Mouse (Mus musculus) cerebellum, postnatal 25 days (tissue): ENCODE results near the gene Scp2.

Source experiments
- DNase-seq, 2 experiments: peaks; one replicate each; pipeline ENCODE4 v3.0.0; 2021; ENCODE audit warnings: mixed read lengths in 2 of 2

Gene Scp2

GRCm38 (mm10) chr4:108092741-108093397, 51.9 kb downstream of the Scp2 start:
- DNase-seq: no peak

DNA sequence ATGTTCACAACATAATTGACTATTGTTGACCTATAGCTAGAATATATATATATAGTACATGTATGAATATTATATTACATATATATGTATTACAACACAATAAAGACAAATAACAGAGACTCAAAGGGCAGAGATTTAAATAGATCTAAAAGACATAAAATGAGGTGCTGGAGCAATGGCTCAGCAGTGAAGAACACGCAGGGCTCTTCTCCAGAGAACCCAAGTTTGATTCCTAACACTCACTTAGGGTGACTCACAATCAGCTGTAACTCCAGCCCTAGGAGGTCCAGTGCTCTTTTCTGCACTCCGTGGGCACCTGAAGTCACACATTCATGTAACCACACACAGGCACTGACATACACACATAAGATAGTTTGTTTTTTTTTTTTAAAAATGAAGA, 60.8 kb downstream of the Scp2 start:
- DNase-seq: no peak

DNA sequence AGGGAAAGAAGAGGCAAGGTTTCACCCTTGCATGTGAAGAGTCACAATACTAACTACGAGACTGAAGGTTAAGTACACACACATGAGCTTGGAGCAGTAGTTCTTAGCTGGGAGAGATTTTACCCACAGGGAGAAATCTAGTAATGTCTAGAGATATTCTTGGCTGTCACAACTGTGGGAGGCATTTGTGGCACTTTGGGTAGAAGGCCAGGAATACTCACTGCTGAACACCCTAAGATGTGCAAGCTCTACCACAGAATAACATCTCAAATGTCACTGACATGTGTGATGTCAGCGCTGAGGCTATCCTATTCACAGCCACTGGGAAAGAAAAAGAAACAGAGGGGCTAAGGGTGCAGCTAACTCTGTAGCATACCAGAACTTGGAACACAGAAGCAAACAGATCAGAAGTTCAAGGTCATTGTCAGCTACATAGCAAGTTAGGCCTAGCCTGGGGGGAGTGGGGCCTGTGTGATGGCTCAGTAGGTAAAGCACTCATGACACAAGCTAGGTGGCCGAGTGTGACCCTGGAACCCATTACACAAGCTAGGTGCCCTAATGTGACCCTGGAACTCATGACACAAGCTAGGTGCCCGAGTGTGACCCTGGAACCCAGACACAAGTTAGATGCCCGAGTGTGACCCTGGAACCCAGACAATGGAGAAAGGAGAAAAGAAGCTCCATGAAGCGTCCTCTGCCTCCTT, 61.6 kb downstream of the Scp2 start:
- DNase-seq: no peak

DNA sequence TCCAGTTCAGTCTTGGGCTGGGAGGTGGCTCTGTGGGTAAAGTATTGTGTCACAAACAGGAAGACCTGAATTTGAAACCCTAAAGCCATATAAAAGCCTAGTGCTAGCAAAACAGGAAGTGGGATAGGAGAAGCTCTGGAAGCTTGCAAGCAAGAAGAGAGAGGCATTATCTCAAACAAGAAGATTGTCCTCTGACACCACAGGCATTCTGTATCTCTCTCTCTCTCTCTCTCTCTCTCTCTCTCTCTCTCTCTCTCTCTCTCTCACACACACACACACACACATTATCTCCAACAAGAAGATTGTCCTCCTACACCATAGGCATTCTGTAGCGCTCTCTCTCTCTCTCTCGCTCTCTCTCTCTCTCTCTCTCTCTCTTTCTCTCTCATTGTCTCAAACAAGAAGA, 62.4 kb downstream of the Scp2 start:
- no peak for DNase-seq

DNA sequence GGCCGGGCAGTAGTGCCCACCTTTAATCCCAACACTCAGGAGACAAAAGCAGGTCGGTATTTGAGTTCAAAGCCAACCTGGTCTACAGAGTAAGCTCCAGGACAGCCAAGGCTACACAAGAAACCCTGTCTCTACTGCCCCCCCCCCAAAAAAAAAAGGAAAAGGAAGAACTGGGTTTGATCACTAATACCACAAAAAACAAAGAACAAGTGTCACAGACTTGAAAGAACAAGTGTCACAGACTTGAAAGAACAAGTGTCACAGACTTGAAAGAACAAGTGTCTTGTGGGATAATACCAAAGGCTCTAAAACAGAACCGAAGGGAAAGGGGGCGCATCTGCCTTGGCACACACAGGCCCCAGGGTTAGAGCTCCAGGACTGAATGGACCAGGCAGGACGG, 63.9 kb downstream of the Scp2 start:
- DNase-seq: no peak

- no peak for DNase-seq
Observed at GRCm38 (mm10) chr4:108079762-108080161, 65.0 kb downstream of the Scp2 start.

DNA sequence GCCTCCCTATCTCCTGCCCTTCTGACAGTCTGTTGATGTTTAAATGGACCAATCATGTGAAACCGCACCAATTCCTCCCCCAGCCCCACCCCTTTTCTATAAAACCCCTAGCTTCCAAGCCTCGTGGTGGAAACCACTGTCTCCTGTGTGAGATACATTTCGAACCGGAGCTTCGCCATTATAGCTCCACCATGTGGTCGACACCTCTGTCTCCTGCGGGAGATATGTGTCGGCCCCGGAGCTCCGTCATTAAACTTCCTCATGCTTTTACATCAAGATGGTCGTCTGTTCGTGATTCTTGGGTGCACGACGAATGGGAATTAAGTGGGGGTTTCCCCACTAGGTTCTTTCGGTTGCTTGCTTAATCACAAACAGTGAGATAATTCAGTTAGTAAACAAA, 65.6 kb downstream of the Scp2 start:
- peak in 1 of 2 experiments; percentile 16 for DNase-seq

- DNase-seq: no peak
Observed at GRCm38 (mm10) chr4:108077224-108077955, 67.4 kb downstream of the Scp2 start.

DNA sequence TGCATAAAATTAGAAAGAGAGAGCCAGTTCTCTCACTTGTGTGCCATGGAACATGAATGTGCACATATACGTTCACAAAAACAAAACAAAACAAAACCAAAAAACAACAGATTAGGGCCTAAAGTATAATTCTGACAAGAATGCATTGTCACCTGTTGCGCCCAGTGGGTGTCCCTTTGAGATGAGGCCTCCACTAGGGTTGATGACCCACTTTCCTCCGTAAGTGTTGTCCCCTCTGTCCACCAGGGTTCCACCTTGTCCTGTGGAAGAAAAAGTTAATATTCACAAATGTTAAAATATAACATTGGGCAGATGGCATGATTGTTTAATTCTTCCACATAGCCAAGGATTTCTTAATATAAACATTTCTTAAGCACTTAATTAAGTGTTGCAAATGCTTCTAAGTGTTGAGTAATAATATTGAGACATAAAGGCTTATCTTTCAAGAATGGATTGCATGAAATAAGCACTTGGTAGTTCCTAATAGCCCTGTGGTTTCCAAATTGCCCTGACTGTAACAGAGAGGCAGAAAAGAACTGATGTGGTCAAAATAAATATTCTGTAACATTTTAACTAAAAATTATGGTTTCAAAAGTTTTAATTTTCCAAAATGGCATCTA, 70.5 kb downstream of the Scp2 start:
- DNase-seq: no peak

- peak in 1 of 2 experiments; percentile 23 for DNase-seq
Observed at GRCm38 (mm10) chr4:108072086-108072485, 72.7 kb downstream of the Scp2 start.

GRCm38 (mm10) chr4:108071235-108071901, 73.4 kb downstream of the Scp2 start:
- DNase-seq: peak; percentile 95 to 98

- DNase-seq: peak; percentile 22 to 41
Observed at GRCm38 (mm10) chr4:108070723-108071122, 74.1 kb downstream of the Scp2 start.

DNA sequence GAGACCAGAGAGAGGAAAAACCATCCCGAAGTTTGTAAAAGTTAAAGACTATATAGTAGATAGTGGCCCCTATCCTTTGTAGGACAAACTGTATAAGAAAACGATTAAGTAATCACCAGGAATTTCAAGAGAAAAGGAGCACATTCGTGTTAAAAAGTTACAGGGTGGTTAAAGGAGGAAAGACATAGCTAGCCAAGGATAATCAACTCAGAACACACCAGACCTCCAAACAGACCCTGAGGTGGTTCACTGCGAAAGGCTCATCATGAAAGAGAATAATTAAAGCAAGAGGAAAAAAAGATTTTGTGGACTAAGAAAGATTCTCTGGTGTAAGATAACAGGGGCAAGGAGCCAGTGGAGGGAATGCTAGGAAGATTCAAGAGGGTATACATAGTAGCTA, 74.5 kb downstream of the Scp2 start:
- DNase-seq: no peak

DNA sequence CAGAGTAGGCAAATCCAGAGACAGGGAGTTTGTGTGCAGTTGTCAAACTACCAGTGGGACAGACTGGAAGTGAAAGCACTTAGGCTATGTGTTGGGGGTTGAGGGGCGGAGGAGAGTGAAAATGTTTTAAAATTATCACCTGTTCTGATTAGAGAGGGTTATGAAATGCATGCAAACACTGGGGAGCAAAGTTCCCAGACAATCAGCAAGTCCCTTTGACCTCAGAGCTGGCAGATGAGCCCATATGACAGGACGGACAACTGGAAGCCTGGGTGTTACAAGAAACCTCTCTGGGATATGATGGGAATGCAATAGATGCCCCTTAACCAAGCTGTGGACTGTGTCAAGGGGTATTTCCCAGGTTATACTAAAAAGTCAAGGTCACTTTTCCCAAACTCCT, 76.7 kb downstream of the Scp2 start:
- DNase-seq: no peak

DNA sequence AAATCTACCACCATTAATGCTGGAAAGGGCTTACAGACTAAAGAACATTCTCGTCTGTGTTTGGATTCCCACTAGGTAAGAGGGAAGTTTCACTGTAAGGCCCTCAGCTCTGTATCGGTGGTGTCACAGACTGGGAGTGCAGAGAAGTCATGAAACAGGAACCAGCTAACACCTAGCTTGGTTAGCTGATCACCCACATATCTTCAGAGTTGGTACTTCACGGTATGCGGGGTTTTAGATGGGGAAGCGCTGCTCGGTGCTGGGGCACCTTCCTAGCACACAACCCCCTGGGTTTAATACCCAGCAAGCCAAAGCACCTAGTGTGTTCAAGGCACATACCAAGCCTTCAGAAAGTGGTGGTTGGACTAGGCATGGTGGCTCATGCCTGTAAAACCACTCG, 77.5 kb downstream of the Scp2 start:
- DNase-seq: no peak

- DNase-seq: no peak
Observed at GRCm38 (mm10) chr4:108066569-108066968, 78.2 kb downstream of the Scp2 start.

GRCm38 (mm10) chr4:108065176-108065844, 79.5 kb downstream of the Scp2 start:
- no peak for DNase-seq

DNA sequence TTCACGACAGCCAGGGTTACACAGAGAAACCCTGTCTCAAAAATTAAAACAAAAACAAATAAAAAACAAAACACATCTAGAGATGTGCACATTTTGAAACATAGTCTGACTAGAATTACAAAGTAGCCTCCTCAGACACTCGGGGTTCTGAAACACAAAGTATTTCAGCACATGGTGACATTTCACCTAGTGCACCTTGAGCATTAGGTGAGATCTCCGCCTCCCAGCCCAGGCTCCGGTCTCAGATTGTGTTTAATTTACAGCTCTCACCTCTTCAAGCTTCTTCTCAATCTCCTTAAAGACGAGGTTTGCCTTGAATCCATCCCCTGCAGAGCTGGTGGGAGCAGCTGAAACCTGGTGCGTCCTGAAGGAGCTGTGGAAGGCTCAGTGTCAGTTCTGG, 81.2 kb downstream of the Scp2 start:
- no peak for DNase-seq

GRCm38 (mm10) chr4:108062524-108062923, 82.3 kb downstream of the Scp2 start:
- no peak for DNase-seq

GRCm38 (mm10) chr4:108060774-108061173, 84.0 kb downstream of the Scp2 start:
- peak; percentile 47 to 53 for DNase-seq

- DNase-seq: no peak
Observed at GRCm38 (mm10) chr4:108059601-108060379, 85.0 kb downstream of the Scp2 start.
